25 mouse cellular contexts compared by ENCODE assay signal in the genomic region with DNA sequence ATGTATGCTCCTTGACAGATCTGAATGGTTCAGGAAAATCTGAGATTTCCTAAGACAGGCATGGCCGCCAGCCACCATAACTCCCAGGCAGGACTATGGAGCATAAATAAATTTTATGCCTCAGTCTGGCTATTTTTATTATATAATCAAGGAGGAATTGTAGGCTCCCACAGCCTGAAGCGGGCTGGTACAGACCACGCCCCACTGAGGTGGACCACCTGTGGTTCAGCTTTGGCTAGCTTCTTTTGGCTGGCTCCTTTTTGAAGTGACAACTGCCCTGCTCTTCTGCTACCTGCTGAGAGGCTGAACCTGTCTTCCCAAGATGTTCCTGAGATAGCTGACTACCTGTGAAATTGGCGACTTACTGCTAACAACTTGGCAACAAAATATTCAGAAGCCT. TPM values are rescaled to one million over a fixed set of nuclear protein-coding genes. Genes with fewer than 3 reads are reported as not detected.
"Had no signal": no experiment of that assay in that cellular context is flagged by ENCODE, and none has a peak within 500 bp of the region (broad histone marks: within the 10 kb centered on the region; RNA-seq: fewer than 3 reads in every experiment).

No protein-coding gene starts in this region.

RNA-seq across cellular contexts. Expression of a gene that starts 21.2 kb away (rescaled TPM):
- total RNA-seq: gastrocnemius, adult 18-20 months; gastrocnemius, adult 8-10 months; gastrocnemius, postnatal 14 days; gastrocnemius, postnatal 36 days; heart, adult 18-20 months; heart, adult 8-10 months; heart, postnatal 10 days; heart, postnatal 25 days; heart, postnatal 4 days; layer of hippocampus, postnatal 14 days; left cerebral cortex, adult 18-20 months; left cerebral cortex, adult 8-10 months; left cerebral cortex, postnatal 25 days; left cerebral cortex, postnatal 4 days had no signal
- polyA plus RNA-seq: gonadal fat pad, adult 2 months; heart, embryonic 12.5 days; heart, embryonic 14.5 days; hindbrain, embryonic 16.5 days; intestine, embryonic 15.5 days; large intestine, adult 2 months; limb, embryonic 11.5 days; limb, embryonic 15.5 days; liver, adult 2 months; liver, embryonic 14.5 days had no signal

RNA-seq across cellular contexts. Expression of a gene that starts 28.1 kb away (rescaled TPM):
- polyA plus RNA-seq: heart, embryonic 14.5 days; inflammation-experienced regulatory T-cells, adult 6 months had no signal
